Mouse (Mus musculus): ENCODE data around the gene Gm49340.
A peak's percentile ranks its signal among the peaks of the same experiment; 100 is the strongest.
"Not testable (repeated sequence)": the region's sequence is repeated elsewhere in the genome, so short reads cannot be mapped to it uniquely, and the experiment has no call there.

Gm49340 gene

DNA sequence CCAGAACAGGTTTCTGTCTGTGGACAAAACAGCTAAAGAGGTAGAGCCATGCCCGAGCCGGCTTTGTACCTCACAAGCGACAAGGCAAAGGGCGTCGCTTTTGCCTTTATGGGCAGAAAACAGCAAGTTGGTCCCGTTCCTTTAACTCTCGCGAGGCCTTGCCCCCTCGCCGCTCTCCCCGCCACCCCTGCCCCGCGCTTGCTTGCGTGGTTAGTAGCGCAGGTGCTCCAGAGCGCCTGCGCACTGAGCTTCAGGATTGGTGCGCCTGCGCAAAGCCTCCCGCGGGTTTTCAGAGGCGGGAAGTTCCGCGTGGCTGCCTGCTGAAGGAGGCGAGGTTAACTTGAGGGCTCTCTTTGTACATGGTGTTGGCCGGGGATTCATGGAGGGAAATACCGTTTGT is at the start of gene Gm49340, which contains the start of the genes Aspa and Spata22:
TSS of gene Gm49340 (plus strand) at position 300 of the 400 bp plus-strand sequence.
TSS of gene Aspa (minus strand) at position 155 of the 400 bp plus-strand sequence.
TSS of gene Spata22 (plus strand) at position 300 of the 400 bp plus-strand sequence.
- DNase-seq (ENCODE audit: low read depth): no peak

DNA sequence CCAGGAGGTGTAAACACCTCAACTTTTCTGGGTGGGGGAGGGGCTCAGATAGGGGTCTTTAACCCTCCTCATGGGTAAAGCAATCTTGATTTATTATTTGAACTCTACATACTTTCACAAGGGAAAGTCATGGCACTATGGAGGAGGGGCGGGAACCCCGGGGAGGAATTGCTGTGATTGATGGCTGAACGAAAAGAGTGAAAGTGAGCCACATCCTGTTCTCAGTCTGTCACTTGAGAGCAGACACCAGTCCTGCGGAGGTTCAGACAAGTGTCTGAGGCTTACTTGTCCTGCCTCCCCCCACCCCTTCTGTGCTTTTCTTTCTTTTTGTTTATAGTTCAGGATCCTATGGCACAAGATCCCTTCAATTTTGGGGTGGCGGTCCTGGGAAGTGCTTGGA is 48.8 kb upstream of the Gm49340 start:
- no peak for DNase-seq (ENCODE audit: low read depth)

DNA sequence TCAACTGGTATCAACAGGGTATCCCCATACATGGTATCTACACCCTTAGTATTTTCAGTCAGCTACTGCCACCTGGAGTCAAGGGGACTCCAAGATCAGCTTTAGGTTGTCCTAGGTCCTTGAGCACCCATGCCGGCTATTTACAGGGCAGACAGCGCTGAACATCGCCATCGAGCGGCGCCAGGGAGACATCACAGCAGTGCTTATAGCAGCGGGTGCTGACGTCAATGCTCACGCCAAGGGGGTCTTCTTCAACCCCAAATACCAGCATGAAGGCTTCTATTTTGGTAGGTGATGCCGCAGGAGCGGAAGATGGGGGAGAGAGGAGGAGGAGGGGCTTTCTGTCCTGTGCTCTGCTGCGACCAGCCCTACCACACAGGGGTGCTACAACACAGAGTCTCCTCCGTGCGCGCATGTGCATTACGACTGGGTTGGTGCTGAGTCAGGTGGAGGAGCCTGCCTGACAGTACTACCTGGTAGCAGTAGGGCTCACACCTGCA is 48.0 kb upstream of the Gm49340 start:
- DNase-seq (ENCODE audit: low read depth): peak; percentile 17

DNA sequence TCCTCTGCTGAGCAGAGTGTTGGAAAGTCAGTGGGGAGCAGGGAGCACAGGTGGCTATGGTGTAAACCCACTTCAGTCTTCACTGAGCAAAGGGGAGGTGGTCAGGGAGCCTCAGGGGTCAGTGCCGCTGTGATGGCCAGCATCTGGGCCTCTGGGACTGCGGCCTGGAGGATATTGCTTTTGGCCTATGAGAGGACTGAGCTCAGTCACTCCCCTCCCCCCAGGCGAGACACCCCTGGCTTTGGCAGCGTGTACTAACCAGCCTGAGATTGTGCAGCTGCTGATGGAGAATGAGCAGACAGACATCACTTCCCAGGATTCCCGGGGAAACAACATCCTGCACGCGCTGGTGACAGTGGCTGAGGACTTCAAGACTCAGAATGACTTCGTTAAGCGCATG is 46.2 kb upstream of the Gm49340 start:
- no peak for DNase-seq (ENCODE audit: low read depth)

DNA sequence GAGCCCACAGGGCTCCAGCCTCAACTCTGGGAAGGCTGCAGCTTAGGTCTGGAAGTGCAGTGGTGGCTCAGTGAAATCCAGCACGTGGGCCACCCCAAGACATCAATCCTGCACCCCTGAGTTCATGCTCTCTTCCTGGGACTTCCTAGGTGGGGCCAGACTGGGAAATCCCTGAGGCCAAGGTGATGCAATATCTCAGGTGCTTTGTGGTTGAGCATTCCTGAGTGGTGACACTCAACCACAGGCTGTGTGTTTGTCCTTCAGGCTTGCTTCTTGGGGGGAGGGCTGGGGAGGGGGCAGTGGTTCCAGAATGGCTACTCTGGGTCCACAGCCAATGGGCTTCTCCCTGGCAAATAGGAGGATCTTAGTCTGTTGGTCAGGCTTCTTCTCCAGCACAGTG is 45.6 kb upstream of the Gm49340 start:
- DNase-seq (ENCODE audit: low read depth): no peak

DNA sequence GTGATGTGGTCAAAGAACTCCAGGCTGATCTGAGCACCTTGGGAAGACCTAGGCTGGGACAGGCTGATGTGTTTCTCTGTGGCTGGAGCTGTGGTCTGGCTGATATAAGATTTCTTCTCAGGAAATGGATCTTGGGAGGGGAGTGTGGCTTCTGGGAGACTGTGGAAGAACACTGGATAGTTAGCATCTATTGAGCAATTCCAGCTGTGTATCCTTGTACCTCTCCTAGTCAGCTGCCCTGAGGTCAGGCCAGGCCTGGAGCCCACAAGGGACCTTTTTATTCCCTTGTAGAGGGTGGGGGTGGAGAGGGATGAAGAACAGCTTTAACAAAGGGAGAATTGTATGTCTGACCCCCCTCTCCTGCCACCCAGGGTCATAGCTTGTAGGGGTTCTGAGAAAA is 45.2 kb upstream of the Gm49340 start:
- DNase-seq (ENCODE audit: low read depth): no peak

DNA sequence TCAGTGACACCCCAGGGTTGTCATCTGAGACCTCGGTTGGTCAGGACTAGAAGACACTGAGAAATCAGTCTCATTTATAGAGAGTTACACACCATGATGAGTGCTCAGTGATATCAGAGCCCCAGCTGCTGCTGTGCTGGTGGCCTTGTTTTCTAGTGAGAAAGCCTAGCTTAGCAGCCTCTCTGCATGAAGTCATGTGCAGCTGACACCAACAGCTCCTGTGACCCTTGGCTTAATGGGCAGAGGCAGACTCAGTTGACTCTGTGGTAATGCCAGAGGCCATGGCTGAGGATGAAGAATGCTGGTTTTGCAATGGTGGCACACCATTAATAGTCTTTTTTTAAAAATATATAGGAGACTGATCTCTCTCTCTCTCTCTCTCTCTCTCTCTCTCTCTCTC is 39.9 kb upstream of the Gm49340 start:
- DNase-seq (ENCODE audit: low read depth): no peak

DNA sequence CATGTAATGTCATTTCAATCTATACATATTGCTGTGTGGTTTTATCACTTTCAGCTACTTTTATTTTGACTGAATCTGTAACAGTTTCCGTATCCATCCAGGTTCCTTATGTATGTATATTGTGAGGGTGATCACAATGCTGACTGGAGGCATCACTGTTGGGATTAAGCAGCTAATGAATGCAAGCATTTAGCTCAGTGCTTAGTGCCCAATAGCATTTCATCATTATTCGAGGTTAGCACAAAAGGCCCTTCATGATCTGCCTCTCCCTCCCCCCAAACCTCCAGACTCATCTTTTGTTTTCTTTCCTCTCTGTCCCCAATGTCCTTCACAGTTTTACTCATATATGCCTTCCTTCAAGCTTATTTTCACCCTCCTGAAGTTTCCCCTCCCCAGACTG is 26.4 kb upstream of the Gm49340 start:
- DNase-seq (ENCODE audit: low read depth): no peak

DNA sequence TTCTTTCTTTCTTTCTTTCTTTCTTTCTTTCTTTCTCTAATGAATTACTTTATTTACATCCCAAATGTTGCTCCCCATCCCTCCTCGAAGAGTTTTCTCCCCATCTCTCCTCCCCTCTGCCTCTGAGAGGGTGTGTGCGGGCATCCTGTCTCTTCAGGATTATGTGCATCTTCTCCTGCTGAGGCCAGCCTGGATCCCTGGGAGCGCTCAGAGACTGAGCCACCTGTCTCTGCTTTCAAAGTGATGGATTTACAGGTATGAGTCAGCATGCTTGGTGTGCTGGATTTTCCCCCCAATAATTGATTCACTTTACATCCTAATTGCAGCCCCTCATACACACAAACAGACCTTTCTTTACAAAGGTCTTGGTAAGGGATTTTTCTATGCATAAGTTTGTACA is 13.6 kb upstream of the Gm49340 start:
- DNase-seq (ENCODE audit: low read depth): no peak

DNA sequence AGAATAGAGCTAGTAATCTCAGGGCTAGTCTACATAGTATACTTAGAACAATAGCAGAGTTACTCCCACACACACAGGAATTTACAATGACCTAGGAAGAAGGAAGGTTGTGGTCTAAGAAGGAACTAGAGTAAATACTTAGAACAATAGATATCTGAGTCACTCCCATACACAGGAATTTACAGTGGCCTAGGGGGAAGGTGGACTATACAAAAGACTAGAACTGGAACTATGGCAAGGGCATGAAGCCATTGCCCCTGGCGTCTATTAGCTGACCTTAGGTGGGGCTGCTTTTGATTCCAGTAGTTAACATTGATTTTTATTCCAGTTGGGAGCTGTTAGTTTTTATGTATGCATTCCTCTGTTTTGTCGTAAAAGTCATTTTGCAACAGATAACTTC is 11.0 kb upstream of the Gm49340 start:
- DNase-seq (ENCODE audit: low read depth): not testable (repeated sequence)

DNA sequence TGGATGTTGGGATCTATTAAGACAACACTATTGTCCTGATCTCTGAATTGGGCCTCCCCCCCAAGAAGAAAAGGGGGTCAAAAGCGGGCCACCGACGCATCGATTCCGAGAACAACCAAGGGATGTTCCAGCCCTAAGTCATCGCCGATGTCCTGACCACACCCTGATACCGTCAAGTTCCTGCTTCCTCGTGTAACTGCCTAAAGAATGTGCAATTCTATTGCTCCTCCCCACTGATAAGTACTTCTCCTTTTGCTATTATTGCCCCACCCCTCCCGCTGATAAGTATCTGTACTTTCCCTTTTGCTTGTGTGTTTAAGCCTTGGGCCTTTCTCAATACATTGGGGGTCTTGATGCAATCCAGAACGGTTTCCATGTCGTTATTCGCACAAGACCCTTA is 8.5 kb upstream of the Gm49340 start:
- DNase-seq (ENCODE audit: low read depth): peak; percentile 48

DNA sequence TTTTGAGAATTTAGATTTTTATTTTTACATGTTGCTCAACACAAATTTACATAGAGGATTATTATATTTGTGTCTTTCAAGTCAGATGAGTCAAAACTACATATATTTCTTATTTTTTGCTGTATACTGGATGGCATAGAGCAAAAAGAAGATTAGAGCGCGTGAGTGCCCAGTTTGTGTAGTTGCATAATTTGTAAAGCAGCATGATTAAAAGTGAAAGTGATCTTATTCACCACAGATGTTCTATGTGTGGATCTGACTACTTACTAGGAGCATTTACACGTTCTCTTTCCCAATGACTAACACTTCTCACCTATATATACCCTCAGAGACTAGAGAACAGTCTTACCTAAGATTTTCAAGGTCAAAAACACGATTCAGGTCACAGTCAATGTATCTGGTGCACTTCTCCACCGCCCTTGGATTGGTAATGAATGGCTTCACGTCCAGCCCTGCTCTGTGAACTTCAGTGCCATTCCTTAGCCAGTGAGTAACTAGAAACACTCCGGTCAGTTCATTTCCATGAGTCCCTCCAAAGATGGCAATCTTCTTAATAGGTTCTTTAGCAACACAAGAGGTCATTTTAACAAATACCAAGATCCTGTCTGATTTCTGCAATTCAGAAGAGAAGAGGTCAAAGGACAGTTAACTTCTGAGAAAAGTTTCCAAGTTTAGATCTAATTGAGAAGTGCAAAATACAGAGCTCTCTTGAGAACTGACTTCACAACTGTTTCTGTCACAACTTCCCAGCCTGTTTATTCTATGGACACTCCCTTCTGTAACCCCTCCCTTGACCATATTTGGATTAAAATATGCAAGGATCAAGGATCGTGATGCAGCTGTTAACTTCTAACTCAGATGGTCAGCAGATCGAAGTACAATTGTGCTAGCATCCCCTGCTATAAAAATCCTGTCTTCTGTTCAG is 5.4 kb upstream of the Gm49340 start:
- peak; percentile 10 for DNase-seq (ENCODE audit: low read depth)

DNA sequence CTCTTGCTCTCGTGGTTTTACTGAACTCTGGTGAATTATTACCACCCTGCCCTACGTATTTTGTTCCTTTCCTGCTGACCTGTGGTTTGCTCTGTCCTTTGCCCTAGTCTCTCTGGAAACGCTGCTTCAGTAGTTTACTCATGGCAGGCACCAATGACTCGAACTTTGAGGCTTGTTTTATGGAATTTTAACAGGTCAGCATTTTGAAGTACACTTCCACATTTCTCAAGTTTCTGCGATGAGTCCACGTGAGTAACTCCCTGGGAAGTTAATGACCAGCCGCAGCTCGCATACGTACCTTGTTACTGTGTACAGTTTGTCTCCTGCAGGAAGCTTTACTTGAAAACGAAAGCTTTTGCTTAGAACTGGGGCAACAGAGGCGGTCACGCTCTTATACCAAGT is 3.1 kb upstream of the Gm49340 start:
- DNase-seq (ENCODE audit: low read depth): no peak

DNA sequence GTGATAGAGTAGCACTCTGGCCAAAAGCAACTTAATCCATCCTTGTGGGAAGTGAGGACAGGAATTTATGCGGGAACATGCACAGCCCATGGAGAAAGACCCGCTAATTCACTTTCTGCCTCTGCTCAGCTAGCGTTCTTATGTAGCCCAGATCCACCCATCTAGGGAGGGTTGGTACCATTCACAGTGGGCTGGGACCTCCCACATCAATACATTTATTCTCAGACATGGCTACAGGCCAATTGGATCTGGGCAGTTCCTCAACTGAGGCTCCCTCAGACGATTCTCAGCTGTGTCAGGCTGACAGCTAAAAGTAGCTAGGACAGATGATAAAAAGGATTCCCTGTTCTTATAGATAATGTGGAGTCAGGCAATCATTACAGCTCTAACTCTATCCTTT is 2.2 kb upstream of the Gm49340 start:
- DNase-seq (ENCODE audit: low read depth): no peak

DNA sequence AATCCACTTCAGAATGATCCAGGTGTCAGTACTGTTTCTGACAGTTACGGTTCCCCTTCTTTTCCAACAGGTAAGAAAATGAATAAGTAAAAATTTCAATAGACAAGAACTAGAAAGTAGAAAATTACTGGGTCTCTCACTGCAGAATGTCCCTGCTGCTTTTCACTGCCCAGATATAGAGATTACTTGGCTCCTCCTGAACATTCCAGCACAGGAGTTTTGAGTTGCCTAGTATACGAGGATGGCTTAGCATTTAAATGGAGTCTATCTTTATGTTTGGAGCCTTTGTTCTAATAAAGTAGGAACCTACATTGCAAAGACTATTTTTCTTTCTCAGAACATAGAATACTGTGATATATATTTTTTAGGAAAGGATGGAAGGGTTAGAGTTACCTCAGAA is 3.8 kb downstream of the Gm49340 start:
- no peak for DNase-seq (ENCODE audit: low read depth)

DNA sequence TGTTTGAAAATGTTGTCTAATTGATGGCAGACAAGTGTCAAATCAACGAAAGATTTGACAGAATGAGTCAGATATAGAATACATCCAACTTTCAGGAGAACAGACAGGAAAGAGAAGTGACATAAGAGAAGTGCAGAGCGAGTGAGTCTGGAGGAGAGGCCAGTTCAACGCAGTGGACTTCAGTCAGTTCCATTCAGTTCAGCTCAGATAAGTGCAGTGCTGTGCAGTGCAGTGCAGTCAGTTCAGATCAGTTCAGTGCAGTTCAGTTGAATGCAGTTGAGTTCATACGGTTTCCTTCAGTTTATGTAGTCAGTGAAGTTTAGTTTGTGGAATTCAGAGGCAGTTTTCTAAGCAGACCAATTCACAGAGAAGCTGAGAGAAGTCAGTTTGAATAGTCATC is 7.4 kb downstream of the Gm49340 start:
- no peak for DNase-seq (ENCODE audit: low read depth)

DNA sequence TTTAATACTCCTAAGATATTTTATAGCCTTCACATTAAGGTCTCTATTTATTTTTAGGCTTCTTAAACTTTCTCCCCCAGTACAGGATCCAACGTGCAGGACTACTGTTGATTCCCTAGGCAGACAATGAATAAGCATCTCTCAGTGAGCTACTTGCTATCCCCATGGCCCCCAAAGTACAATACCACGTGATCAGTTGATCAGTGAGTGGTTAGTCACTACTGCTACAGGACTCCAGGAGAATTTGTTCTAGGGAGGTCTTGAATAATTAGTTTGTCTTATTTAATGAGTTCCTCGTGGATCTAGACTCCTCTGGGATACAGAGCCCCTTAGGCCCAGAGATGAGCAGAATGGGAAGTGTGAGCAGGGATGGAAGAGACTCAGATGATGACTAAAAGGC is 20.9 kb downstream of the Gm49340 start, which contains the start of gene Olfr20:
TSS of gene Olfr20 (plus strand) at position 301 of the 400 bp plus-strand sequence.
- no peak for DNase-seq (ENCODE audit: low read depth)

DNA sequence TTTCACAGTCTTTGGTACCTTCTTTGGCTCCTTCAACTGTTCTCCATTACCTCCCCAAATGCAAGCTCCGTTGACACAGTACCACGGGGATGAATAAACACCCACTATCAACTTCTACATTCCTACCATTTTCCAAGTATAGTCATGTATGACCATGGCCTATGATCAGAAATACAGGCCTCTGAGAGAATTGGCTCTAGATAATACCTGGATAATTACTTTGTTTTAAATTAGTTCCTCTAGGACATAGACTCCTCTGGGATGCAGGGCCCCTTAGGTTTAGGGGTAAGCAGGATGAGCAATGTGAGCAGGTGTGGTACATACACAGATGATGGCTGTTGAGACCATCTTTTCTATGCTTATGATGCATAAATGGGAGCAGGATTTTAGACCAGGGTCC is 41.4 kb downstream of the Gm49340 start, which contains the start of gene Olfr376:
TSS of gene Olfr376 (plus strand) at position 301 of the 400 bp plus-strand sequence.
- no peak for DNase-seq (ENCODE audit: low read depth)

DNA sequence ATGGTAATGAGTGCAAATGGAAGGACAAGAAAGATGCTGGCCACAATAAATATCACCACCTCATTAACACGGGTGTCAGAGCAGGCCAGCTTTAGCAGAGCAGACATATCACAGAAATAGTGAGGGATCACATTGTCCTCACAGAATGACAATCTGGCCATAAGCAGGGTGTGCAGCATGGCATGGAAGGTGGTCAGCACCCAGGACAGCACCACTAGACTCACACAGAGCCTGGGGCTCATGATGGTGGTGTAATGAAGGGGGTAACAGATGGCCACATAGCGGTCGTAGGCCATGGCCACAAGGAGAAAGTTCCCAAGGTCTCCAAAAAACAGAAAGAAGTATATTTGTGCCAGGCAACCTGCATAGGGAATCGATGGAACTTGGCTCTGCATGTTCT is 65.8 kb downstream of the Gm49340 start:
- DNase-seq (ENCODE audit: low read depth): peak; percentile 4

DNA sequence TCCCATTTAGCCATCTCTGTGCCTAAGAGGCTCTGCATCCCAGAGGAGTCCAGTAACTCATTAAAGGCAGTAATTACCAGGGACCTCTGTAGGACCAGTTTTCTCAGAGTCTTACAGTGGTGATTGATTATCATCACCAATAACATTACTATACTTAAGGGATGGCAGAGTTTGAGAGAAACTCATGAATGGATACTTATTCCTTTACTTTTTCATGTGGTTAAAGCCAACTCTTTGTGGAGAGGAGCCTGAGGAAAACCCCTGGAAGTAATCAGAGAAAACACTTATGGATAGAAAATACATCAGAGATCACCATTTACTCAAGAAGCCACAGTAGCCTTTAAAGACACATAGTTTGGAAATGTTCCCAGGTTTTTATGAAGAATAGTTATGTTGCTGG is 70.0 kb downstream of the Gm49340 start, which contains the start of gene Olfr1:
TSS of gene Olfr1 (minus strand) at position 101 of the 400 bp plus-strand sequence.
- no peak for DNase-seq (ENCODE audit: low read depth)

Measured in 416B (cell line).